Mouse (Mus musculus): ENCODE results near the gene Dsn1. TPM values are rescaled to one million over a fixed set of nuclear protein-coding genes. Genes with fewer than 3 reads are reported as not detected.

Gene Dsn1
- polyA plus RNA-seq, 1 experiment from 2014 or later = 29.5 TPM

Other genes with a start within 250 kb of the Dsn1 start
- gene Myl9, start 231.7 kb downstream of the Dsn1 start, polyA plus RNA-seq (2015; fragmentation: Nextera tagmentation; extraction: Ambion mirVana) = 48.1 and 52.7 TPM in 2 replicates
- 6.3 and 6.6 TPM in 2 replicates for gene Tgif2, start 167.1 kb downstream of the Dsn1 start, polyA plus RNA-seq (2015; fragmentation: Nextera tagmentation; extraction: Ambion mirVana)
- gene 4930518I15Rik, start 149.2 kb downstream of the Dsn1 start, polyA plus RNA-seq (2015; fragmentation: Nextera tagmentation; extraction: Ambion mirVana) = 2.0 and 2.5 TPM in 2 replicates
- 124 and 140 TPM in 2 replicates for gene Rab5if, start 144.0 kb downstream of the Dsn1 start, polyA plus RNA-seq (2015; fragmentation: Nextera tagmentation; extraction: Ambion mirVana)
- 2.1 TPM in 2 replicates for gene Sla2, start 120.0 kb downstream of the Dsn1 start, polyA plus RNA-seq (2015; fragmentation: Nextera tagmentation; extraction: Ambion mirVana)
- 32.9 and 35.1 TPM in 2 replicates for gene Ndrg3, start 15.1 kb downstream of the Dsn1 start, polyA plus RNA-seq (2015; fragmentation: Nextera tagmentation; extraction: Ambion mirVana)
- gene Soga1, start 72.1 kb upstream of the Dsn1 start, polyA plus RNA-seq (2015; fragmentation: Nextera tagmentation; extraction: Ambion mirVana) = 1.4 and 1.7 TPM in 2 replicates
- not detected in 2 replicates for gene Tldc2, start 79.9 kb upstream of the Dsn1 start, polyA plus RNA-seq (2015; fragmentation: Nextera tagmentation; extraction: Ambion mirVana)
- gene Samhd1, start 128.1 kb upstream of the Dsn1 start, polyA plus RNA-seq (2015; fragmentation: Nextera tagmentation; extraction: Ambion mirVana) = 15.2 and 18.1 TPM in 2 replicates
- gene Rbl1, start 197.4 kb upstream of the Dsn1 start, polyA plus RNA-seq (2015; fragmentation: Nextera tagmentation; extraction: Ambion mirVana) = 19.7 and 20.9 TPM in 2 replicates